Mouse (Mus musculus): ENCODE measurements around the gene Cenpu.

Cenpu gene

DNA sequence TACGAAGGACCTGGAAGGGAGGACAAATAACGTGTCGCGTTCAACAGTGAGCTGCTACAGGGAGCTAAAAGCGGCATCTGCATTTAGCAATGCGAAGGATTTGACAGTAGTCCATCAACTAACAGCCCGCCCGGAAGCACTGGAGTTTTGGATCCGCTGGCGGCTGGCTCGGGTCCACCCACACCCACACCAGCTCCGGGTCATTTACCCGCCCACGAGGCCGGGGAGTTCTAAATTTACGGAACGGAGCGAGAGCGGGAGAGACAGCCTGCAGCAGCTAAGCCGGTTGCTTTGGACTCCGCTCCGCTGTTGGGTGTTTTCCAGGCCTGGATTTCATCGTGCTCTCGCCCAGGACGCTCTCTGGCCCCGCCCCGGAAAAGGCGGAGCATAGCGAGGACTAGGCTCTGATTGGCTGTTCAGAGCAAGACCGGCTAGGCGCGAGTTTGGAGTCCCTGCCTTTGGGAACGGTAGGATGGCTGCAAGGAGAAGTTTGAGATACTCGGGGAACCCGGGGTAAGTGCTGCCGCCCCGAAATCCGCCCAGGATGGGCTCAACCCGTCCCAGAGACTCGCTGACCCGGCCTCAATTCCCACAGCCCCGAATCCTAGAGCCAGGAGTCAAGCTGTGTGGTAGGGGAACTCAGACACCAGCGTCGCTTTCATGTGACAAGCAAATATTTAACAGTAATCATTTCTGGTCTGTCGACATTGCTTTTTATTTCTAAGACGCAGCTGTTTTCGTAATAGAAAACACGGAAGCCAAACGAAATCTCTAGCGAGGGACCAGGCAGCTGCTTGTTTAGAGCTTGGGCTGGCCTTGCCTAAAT, at the start of gene Cenpu:
Gene Cenpu (plus strand): TSS at position 414 of the 826 bp plus-strand sequence.
- DNase-seq (ENCODE audit: low read depth, low spot score), result peak; percentile 100

- DNase-seq (ENCODE audit: low read depth, low spot score), result no peak
Measured at GRCm38 (mm10) chr8:46502333-46503071, 49.3 kb upstream of the Cenpu start.

- DNase-seq (ENCODE audit: low read depth, low spot score), result no peak
Measured at GRCm38 (mm10) chr8:46503072-46503695, 48.6 kb upstream of the Cenpu start.

GRCm38 (mm10) chr8:46504196-46504595, 47.6 kb upstream of the Cenpu start:
- no peak for DNase-seq (ENCODE audit: low read depth, low spot score)

GRCm38 (mm10) chr8:46508488-46509395, 43.1 kb upstream of the Cenpu start:
- DNase-seq (ENCODE audit: low read depth, low spot score), result no peak

DNA sequence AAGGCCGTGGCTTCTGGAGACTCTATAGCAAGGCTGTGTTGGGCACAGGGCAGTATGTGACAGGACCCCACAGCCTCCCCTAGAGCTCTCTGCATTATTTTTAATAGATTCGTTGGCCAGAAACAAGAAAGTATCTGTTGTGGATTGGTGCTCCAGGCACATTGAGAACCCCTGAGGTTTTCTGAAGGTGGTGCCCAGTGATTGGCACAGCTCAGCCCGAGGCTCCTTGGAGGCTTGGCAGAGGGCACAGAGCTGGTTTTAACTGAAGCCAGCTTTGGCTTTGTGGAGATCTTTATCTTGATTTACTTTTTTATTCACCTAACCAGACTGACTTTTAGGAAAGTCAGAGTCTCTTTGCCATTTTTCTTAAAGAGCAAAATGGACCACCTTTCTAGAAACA, 42.4 kb upstream of the Cenpu start:
- no peak for DNase-seq (ENCODE audit: low read depth, low spot score)

- DNase-seq (ENCODE audit: low read depth, low spot score), result no peak
Measured at GRCm38 (mm10) chr8:46511336-46511735, 40.5 kb upstream of the Cenpu start.

- DNase-seq (ENCODE audit: low read depth, low spot score), result no peak
Measured at GRCm38 (mm10) chr8:46512538-46512937, 39.3 kb upstream of the Cenpu start.

GRCm38 (mm10) chr8:46514027-46514426, 37.8 kb upstream of the Cenpu start:
- DNase-seq (ENCODE audit: low read depth, low spot score), result no peak

DNA sequence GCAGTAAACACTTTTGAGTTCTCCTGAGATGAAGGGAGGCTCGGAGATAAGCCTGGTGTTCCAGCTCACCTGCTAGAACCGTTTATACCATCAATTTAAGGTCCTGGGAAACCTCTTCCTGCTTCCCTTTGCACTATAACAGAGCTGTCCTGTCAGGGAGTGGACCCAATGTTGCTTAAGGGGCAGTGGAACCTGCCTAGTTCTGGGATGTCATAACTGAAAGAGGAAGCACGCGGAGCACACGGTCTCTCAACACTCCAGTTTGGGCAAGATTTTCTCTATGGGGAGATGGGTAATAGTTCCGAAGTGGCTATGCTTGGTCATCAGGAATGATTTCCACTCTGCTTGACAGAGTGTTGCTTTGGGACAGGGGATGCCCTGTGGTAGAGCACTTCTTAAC, 31.2 kb upstream of the Cenpu start:
- DNase-seq (ENCODE audit: low read depth, low spot score), result no peak

- DNase-seq (ENCODE audit: low read depth, low spot score), result no peak
Measured at GRCm38 (mm10) chr8:46526098-46526497, 25.7 kb upstream of the Cenpu start.

GRCm38 (mm10) chr8:46526821-46527220, 25.0 kb upstream of the Cenpu start:
- no peak for DNase-seq (ENCODE audit: low read depth, low spot score)

DNA sequence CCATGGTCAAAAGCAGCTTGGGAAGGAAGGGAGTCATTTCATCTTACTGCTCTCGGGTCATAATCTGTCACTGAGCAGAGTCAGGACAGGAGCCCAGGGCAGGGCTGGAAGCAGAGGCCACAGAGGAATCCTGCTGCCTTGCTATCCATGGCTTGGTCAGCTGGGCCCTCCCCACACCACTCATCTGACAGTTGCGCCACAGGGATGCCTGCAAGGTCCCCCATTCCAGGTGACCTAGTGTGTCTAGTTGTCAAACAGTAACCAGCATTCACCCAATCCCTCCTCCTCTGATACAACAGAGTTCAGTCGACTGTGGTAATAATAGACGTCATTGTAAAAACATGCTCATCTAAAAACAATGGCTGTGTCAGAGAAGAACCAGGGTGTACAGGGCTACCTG, 22.3 kb upstream of the Cenpu start:
- DNase-seq (ENCODE audit: low read depth, low spot score), result no peak

DNA sequence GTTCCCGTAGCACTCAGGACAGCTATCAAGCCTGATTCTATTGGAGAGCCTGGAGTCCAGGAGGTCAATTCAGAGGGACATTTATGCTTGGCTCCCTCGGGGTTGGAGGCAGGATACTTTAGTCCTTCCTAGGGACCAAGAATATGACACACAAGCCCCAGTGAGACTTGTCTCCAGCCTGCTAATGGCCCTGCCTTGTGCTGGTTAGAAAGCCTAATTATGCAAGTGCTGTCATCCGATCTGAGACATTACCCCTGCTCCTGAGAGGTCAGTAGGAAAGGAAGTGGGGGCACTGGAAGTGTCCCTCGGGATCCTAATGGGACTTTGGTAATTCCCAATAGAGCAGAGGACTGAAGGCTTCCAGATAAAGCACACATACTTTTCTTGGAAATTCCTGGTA, 21.3 kb upstream of the Cenpu start:
- no peak for DNase-seq (ENCODE audit: low read depth, low spot score)

DNA sequence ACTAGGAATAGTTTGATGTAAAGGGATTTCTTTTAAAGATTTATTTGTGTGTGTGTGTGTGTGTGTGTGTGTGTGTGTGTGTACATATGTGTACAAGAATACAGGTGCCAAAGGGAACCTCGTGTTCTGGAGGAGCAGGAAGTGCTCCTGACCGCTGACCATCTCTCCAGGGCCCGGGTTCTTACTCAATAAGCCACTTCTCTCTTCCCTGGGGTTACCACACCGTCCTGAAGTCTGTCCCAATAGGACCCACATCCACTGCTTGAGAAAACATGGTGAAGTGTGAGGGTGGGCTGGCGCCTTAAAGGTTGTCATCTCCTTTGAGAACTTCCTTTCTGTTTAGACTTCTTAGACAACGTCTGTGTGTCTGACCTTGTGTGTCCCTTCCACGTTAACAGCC, 17.9 kb upstream of the Cenpu start:
- no peak for DNase-seq (ENCODE audit: low read depth, low spot score)

GRCm38 (mm10) chr8:46539701-46540100, 12.1 kb upstream of the Cenpu start:
- no peak for DNase-seq (ENCODE audit: low read depth, low spot score)

DNA sequence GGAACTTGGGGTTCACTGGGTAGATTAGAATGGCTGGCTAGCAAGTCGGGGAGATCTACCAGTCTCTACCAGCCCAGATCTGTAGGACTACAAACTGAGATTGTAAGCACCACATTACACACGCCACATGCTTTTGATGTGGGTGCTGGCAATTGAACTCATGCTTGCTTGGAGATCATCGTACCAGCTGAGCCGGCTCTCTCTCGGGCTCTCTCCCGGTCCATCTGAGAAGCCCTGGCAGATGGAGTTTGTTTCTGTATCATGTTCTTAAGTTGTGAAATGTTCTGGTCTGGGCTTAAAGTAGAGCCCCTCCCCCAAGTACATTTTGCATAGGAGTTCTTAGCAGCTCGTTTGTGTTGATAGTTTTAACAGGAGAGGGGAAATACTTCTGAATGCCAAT, 8.6 kb upstream of the Cenpu start:
- no peak for DNase-seq (ENCODE audit: low read depth, low spot score)

GRCm38 (mm10) chr8:46543662-46544061, 8.2 kb upstream of the Cenpu start:
- DNase-seq (ENCODE audit: low read depth, low spot score), result no peak

DNA sequence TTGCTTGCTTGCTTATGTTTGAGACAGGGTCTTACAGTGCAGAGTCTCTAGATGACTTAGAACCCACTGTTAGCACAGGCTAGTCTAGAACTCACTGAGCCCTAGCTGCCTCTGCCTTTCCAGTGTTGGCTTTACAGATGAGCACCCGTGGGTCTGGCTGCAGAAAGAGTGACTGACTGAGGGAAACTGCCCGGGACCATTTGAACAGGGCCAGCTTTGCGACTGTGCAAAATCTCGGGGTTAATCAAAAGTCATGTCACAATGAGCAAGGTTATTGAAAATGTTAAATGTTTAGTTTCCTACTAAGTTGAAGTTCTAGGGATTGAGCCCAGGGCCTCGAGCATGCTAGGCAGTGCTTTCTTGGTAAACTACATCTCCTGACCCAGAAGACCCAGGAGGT, 6.0 kb upstream of the Cenpu start:
- no peak for DNase-seq (ENCODE audit: low read depth, low spot score)

DNA sequence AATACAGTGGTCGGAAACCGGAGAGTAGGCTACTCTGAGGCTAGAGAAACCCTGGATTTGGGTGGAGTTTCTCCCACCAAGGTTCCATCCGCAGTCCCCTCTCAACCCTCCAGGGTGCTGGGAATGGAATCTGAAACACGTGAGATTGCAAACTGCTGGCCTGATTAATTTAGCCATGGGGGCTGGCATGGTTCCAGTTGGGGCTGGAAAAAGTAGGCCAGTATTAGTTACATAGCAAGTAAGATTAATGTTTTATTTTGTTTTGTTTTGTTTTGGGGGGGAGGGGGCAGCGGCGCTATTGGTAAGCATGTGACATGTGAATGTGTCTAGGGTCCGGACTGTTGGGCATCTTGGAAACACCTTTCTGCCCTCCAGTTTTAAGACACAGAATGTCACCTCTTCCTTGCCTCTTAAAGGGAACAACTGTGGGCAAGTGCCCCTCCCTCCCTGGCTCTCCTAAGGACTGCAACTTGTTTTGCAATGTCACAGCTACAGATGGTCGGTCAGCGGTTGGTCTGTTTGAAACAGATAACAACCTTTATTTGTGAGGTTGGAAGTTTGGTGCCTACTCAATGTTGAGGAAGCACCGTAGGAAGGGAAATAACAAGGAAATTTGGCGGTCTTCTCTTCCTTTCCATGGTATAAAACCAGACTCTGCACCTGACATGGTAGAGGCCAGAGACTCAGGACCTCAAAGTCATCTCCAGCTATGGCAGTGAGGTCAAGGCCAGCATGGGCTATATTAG, 5.2 kb upstream of the Cenpu start:
- DNase-seq (ENCODE audit: low read depth, low spot score), result no peak

- DNase-seq (ENCODE audit: low read depth, low spot score), result peak; percentile 78
Measured at GRCm38 (mm10) chr8:46547245-46547644, 4.6 kb upstream of the Cenpu start.
